Mouse (Mus musculus): Measurements from ENCODE around the gene Pdia5.

Gene Pdia5

GRCm38 (mm10) chr16:35484105-35484504 lies 6.6 kb downstream of the Pdia5 start:
- DNase-seq: no peak

GRCm38 (mm10) chr16:35479301-35479700 lies 11.4 kb downstream of the Pdia5 start:
- no peak for DNase-seq

DNA sequence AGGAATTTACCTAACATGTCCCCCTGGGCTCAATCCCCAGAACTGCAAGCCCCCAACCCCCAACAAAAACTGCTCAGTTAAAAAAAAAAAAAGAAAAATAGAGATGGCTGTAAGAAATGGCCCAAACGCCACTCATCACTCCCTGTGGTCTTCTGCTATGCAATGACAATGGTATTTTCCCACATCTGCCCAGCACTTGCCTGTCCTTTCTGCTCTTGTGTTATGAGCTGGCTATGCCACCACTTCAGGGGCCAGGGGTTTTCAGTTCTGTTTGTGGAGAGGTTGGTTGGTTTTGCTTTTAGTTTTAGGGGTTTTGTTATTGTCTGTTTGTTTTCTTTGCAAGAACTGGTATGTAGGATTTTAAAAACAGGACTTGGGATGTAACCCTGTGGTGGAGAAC lies 13.4 kb downstream of the Pdia5 start:
- DNase-seq: no peak

DNA sequence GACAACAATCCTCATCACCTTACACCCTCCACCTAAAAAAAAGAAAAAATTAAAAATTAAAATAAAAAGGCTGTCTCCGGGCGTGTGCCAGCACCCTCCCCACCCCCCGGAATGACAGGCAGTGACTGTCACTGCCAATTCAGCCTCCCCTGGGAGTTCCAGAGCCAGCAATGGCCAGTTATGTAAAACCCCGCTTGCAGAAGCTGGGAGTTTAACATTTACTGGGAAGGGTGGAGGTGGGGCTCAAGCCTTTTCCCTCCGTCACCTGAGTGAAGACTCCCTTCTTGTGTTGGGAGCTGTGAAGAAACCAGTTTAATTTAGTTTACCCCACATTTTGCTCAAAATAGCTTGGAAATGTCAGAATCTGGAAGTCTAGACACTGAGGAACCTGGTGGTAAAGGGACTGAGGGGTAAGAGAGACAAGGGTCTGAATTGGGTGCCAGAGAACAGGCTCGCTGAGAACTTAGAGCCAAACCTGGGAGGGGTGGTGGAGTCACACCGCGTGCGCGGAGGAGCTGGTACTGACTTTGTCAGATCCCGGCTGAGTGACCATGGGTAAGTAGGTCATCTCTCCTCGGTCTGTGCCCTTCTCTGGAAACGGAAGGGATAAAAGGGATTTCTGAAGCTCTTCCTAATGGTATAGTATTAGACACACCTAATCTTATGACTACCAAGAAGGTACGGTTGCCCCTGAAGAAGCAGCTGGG lies 18.0 kb downstream of the Pdia5 start:
- no peak for DNase-seq

GRCm38 (mm10) chr16:35471841-35472568 lies 18.7 kb downstream of the Pdia5 start:
- DNase-seq: no peak

- DNase-seq: no peak
Observed at GRCm38 (mm10) chr16:35470983-35471382, 19.7 kb downstream of the Pdia5 start.

DNA sequence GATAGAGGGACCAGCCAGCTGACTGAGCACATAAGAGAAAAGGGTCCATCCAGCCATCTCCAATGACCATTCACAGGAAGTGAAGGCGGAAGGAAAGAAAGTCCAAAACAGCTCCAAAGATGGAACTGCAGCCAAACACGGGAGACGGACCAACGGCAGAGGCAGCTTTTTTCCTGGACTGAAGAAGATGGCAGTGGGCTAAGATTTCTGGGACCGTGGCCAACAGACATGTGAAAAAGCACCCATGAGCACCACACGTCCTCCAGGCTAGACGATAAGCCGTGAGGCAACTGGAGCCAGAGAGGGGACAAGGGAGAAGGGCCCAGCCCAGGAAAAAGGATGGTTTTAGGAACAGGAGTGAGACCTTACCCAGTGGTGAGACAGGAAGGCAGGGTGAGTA lies 20.6 kb downstream of the Pdia5 start:
- DNase-seq: no peak

GRCm38 (mm10) chr16:35469016-35469415 lies 21.7 kb downstream of the Pdia5 start:
- DNase-seq: no peak

GRCm38 (mm10) chr16:35467044-35467443 lies 23.6 kb downstream of the Pdia5 start:
- DNase-seq: no peak

- DNase-seq: peak; percentile 66
Observed at GRCm38 (mm10) chr16:35465808-35466351, 24.8 kb downstream of the Pdia5 start.

- DNase-seq: no peak
Observed at GRCm38 (mm10) chr16:35464686-35465308, 25.9 kb downstream of the Pdia5 start.

GRCm38 (mm10) chr16:35463708-35464107 lies 27.0 kb downstream of the Pdia5 start:
- no peak for DNase-seq

DNA sequence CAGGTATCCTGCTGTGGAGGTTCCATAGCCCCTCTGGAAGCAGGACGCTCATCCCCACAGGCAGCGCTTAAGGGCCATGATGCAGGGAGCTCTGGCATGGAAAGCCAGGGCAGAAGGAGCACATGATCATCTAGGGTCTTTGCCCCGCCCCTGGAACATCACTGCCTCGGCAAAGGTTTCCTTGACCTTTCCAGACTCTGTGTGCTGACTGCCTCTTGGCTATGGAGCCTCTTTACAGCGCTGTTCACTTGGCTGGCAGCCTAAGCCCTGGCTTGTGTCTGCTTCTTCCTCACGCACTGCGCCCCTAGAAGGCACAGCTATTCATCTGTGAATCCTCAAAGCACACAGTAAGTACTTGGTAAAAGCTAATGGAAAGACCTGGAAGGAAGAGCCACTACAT lies 27.7 kb downstream of the Pdia5 start:
- DNase-seq: no peak

DNA sequence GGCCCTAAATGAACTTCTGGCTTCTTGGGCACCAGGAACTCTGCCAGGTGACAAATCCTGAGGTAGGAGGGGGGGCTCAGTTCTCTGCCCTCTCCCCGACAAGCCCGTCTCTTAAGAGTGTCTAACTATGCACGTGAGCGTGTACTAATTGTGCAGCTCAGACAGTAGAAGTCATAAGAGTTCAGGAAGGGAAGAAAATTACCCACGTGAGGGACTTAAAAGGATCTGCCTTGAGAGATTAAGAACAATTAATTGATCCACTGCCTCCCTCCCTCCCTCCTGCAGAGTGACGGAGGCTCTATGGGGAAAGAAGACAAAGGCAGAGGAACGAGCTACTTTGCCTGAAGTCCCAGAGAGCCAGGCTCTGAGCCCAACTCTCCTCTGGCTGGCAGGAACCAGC lies 31.1 kb downstream of the Pdia5 start:
- DNase-seq: no peak

GRCm38 (mm10) chr16:35458297-35458696 lies 32.4 kb downstream of the Pdia5 start:
- no peak for DNase-seq

DNA sequence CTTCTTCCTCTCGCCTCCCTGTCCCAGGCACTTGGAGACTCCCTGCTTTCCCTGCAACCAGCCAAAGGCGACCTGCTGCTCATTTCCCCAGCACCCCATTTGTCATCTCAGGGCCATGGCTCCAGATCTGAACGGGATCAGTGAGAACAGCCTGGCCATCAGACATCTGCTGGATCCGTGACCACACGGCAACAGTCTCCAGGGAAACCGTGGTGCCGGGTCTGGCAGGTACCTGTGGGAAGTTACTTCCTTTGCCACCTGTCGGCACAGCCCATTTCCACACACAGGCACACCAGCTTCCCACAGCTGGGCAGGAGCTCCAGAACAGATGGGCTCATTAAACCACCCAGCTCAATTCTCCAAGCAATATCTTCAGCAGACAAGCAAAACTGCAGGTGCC lies 33.2 kb downstream of the Pdia5 start:
- DNase-seq: no peak

DNA sequence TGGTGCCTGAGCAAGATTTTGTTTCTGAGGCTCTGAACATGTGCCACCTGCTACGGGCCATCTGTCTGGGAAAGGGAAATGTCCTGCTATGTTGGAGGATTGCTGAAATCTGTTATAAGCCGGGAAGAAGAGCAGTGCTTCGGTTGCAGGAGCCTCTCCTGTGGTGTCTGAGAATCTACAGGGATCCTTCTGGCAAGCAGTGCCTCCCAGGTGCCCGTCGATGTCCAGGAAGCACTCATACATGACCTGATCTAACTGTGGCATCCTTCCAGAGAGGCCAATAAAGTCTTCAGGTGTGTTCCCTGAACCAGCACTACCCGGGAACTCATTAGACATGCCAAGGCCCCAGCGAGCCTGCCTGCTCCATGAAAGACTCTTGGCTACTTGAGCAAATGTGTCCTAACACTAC lies 33.7 kb downstream of the Pdia5 start:
- DNase-seq: peak; percentile 21

- DNase-seq: no peak
Observed at GRCm38 (mm10) chr16:35456305-35456704, 34.4 kb downstream of the Pdia5 start.

GRCm38 (mm10) chr16:35455822-35456221 lies 34.9 kb downstream of the Pdia5 start:
- peak; percentile 29 for DNase-seq

GRCm38 (mm10) chr16:35450018-35450630 lies 40.5 kb downstream of the Pdia5 start:
- DNase-seq: no peak

GRCm38 (mm10) chr16:35442026-35442415 lies 48.7 kb downstream of the Pdia5 start:
- DNase-seq: no peak

- DNase-seq: no peak
Observed at GRCm38 (mm10) chr16:35441346-35442025, 49.2 kb downstream of the Pdia5 start.

- no peak for DNase-seq
Observed at GRCm38 (mm10) chr16:35439046-35439445, 51.6 kb downstream of the Pdia5 start.

Data from kidney, adult 18-20 months (tissue).